Mouse (Mus musculus) frontal cortex, postnatal 10 days (tissue): ENCODE measurements around the gene Vdr.

Source experiments
- DNase-seq, 2 experiments: peaks; one replicate each; pipeline ENCODE4 v3.0.0; 2022; ENCODE audit warnings: low spot score in 2 of 2, mixed read lengths in 1 of 2

The Vdr gene

DNA sequence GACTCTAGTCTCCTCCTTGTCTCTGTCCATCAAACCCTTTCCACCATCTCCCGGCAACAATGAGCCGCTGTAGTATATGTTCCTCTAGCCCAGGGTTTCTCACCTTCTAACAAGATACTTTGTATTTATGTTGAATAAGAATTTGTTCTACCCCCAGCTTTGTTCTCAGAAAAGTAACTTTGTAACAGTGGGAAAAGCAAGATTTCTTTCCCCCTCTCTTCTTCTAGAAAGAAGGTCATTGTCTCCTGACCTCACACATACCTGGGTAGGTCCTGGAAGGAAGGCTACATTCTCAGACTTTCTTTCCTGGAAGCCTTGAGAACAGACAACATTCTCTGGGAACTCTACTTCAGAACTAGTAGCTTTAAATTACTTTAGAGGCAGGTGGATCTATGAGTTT, at the start of gene Vdr:
Vdr (minus strand) TSS at position 101 of the 400 bp plus-strand sequence.
- no peak for DNase-seq

DNA sequence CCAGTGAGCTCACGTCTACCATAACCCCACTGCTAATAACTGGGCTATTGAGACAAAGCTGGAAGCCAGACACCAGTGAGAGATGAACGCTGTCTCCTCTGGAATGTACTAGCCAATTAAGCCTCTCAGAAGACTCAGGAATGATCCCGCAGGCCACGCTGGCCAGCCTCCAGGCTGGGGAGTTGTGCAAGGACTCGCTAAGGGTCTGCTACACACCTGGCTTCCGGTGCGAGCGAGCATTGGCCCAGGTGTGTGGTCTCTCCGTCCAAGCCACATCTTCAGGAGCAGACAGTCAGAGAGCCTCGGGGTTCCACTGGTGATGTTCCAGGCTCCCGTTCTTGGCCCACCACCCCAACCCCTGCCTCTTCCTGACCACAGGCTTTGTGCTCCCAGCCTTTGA, 46.0 kb upstream of the Vdr start:
- no peak for DNase-seq

DNA sequence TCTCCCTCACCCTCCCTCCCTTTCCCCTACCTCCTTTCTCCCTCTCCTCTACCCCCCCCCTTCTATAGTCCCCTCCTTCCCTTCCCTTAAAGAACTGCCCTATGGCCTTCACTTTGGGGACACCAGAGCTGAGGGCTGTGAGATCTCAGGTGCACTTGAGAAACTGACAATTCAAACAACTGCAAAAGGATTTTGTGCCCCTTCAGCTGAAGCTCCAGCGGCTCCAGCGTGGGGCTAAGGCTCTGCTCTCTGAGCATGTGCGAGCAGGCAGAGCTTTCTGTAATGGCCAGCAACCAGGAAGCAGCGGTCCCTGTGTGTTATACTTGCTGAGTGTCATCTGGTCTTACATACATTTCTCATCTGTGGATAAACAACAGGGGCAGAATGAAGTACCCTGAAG, 45.3 kb upstream of the Vdr start:
- no peak for DNase-seq

DNA sequence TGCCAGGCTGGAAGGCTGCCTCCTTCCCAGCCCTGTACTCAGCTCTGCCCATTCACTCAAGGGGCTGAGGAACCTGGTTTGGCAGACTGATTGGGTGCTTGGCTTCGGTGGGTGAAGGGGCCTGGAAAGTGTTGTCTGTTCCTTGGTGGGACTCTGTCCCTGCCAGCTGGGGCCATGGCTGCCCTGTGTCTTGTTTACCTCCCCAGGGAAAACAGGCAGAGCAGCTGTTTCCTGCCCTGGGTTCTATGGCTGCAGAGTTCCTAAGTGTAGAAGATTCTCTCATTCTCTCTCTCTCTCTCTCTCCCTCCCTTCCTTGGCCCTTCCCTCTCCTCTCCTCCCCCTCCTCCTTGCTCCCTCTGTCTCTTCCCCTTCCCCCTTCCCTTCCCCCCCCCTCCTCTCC, 44.9 kb upstream of the Vdr start:
- DNase-seq = no peak

DNA sequence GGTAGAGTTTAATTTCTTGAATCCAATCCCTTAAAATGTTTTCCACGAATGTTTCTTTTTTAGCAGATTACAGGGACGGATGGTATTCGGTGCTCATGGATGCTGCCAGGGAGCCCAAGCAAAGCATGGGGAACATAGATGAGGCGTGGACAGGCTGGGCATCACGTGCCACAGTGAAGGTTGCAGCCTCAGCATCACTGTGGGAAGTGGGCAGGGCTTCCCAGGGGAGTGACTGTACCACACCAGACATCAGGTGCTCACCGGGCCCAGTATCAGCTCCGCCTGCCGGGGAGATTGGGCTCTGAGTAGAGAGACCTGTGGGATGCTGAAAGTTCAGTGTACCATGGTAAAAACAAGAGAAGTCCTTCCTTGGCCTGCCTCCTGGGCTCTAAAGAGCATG, 44.2 kb upstream of the Vdr start:
- no peak for DNase-seq

DNA sequence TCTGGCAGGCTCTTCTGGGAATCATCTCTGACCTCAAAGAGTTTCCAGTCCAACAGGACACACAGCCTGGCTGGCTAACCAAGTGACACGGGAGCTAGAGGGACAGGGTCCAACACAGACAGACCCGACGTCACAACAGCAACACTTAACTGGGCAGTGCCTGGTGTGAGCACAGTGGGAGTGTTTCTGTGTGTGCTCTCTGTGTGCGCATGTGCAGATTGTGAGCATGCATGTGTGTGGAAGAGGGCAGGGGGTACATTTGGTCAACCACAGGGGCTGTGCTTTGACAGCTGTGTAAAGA, 42.4 kb upstream of the Vdr start:
- DNase-seq = no peak

DNA sequence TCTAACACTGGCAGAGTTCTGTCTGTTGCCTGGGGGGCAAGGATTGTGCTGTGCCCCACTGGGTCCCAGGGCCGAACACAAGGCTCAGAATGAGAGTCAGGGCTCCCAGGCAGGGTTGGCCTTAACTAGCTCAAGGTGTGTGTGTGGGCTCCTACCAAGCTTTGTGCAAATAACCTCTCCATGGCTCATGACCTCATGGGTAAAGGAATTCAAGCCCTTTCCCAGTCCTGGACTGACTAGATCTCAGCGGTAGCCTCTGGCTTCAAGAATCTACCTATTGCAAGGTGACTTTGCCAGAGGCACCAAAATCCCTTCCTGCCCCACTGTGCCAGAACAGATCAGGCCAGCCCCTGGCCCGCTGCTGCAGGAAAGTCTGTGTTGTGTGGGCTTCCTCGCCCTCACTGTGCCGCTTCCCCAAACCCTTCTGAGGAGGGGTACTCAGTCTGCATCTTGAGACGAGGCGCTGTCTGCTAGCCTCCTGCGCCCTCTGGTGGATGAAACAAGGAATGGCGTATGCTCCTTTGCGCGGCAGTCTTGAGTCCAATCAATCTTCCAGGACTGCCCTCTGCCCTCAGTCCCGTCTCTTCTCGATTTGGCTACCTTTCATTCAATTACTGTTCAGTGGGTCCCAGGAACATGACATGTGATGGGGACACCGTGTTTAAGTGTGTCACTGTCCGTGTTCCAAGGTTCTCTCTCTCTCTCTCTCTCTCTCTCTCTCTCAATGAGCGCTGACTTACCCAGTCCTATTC, 41.9 kb upstream of the Vdr start:
- DNase-seq = peak in 1 of 2 experiments; percentile 63

DNA sequence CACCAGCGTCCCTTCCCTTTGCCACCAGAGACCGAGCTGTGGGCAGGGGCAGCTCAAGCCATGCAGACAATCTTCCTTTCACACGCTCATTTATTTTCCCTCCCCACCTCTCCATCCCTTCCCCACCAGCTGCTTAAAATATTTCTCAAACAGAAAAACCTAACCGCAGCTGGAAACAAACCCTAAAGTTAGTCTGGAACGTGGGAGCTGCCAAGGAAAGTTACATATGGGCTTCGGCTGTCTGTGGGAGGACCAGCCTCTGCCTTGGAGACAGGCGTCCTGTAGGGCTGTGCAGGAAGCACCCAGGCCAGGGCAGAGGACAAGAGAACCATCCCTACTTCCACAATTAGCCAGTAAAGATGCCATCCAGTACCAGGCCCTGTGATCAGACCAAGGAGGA, 39.8 kb upstream of the Vdr start:
- no peak for DNase-seq

DNA sequence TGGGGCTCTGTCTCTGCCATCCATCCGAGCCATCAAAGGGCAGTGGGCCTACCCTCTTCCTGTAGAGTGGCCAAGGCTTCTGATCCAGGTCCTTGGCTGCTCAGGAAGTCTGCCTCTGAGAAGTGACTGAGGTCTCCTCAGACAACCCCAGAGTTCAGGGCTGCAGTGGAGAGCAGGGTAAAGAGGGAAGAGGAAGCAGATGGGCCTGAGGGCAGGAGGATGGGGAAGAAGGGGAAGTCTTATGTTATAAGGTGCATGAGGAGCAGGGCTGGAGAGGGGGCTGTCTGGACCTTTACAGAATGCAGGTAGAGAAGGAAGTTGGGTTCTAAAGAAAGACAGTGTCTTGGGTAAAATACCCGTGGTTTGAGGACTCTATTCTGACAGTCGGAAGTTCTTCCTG, 39.3 kb upstream of the Vdr start:
- no peak for DNase-seq

DNA sequence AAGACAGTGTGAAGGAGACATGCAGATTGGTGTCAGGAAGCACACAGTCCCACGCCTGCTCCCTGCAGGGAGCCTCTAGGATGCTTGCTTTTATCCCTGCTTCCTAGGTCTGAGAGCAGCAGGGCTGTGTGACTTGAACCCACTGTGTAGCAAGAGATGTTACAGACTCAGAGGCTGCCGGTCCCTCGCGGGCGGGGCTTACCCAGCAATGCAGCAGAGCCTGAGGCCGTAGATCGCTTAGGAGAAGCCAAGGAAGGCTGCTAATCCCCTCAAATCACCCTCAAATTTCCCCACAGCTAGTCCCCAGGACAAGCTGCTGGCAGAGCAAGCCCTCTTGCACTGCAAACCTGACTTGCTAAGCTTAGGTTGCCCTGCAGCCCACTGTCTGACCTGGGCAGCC, 38.3 kb upstream of the Vdr start:
- DNase-seq = no peak

DNA sequence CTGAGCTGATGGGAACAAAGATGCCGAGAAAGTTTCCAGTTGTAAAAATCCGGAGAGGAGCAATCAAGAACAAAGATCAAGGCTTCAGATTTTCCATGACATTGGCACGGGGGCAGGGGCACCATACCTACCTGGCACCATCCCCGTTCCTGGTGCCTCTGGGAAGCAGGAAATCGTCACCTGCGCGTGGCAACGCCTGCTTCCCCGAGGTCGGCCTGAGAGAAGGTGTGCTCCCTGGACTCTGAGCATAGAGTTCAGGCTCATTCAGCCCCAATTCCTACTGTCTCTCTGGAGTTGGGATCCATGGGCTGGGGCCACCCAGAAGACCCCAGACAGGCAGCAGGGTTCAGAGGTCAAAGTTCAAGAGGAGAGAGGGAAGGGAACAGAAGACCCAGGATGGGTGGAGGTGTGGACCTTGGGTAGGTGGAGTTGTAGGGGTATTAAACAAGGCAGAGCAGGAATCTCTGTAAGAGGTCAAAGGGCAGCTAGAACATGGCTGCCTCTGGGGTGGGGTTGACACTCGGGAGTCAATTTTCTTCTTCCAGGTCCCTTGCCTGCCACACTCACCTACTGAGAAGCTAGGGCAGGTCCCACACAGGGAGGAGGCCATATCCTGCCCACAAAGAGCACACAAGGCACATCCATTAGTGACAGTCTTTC, 35.4 kb upstream of the Vdr start:
- DNase-seq = no peak

DNA sequence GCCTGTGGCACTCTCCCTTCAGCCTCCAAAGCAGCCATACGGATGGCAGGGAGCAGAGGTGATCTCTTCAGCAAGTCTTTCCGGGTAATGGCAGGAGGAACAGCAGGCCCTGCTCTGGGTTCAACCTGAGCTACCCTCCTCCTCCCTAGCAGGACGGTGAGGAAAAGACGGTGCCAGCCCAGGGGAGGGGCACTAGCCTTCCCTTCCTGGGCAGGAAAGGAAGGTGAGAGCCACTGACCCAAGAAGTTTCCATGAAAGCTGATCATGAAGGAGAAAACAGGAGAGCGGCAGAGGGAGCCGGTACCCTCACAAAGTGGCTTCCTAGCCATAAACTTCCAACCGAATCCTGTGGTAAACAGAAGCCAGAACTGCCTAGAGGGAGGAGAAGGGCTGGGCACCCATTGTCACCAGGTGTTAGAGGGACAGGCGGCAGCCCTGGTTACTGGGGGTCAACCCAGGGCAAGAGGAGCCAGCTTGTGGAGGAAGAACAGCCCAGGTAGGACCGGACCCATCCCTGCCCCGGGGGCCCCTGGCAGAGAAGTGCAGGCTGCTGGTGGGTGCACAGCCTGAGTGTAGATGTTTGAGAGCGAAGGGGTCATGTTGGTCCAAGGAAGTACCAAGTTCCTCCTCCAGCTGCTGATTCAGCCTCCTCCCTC, 34.6 kb upstream of the Vdr start:
- no peak for DNase-seq

DNA sequence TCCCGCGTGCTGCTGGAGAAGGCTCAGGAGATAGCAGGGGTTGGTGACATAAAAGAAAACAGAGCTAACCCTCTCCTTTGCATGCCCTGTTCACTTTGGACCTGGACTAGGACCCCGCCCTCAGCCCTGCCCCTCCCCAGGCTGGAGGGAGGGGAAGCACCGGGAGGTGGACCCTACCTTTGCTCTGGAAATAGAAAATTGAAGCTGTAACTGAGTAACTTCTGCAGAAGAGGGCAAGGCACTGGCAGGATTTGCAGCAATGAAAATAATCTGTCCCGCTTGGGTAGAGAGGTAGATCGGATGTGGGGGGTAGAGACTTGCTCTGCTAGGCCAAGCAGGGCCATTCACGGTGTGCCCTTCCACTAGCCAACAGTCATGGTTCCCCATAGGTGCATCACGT, 32.9 kb upstream of the Vdr start:
- no peak for DNase-seq

DNA sequence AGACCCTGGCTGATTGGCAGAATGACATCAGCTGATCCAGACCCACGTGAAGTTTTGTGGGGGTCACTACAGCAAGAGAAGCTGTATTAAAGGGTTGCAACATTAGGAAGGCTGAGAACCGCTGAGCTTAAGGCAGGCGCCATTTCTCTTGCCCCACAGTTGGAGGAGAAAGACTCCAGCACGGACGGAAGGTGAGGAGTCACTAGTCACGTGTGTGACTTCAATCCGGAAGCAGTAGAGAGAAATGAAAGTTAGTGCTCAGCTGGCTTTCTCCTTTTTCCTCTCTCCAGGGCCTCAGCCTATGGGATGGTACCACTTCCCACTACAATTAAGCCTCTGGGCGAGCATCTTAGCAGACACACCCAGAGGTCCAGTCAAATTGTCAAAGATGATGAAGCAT, 32.1 kb upstream of the Vdr start:
- DNase-seq = no peak

DNA sequence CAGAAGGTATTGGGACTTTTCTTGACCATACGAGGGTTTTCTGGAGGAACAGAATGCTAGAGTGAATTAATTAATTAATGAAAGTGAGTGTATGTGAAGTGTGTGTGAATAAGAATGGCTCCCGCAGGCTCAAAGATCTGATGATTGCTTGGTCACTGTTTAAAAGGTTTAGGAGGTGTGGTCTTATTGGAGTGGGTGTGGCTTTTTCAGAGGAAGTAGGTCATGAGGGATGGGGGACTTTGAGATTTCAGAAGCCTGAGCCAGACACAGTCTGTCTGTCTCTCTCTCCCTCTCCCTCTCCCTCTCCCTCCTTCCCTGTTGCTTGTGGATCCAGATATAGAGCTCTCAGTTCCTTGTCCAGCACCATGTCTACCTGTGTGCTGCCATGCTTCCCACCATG, 30.9 kb upstream of the Vdr start:
- DNase-seq = no peak

DNA sequence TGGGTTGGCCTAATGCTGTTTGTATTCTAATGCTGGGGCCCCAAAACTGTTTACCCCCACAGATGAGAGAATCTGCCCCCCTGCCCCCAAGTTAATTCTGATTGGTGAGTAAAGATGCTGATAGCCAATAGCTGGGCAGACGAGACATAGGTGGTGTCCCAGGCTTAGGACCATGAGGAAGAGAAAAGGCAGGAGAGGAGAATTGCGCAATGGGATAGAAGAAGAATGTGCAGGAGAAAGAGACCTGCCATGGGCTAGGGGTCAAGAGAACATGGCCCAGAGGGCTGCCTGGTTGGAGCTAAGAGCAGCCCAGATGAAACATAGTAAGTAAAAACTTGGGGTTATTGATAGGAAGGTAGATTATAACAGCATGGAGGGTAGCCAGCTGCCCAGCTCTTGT, 29.7 kb upstream of the Vdr start:
- DNase-seq = no peak

DNA sequence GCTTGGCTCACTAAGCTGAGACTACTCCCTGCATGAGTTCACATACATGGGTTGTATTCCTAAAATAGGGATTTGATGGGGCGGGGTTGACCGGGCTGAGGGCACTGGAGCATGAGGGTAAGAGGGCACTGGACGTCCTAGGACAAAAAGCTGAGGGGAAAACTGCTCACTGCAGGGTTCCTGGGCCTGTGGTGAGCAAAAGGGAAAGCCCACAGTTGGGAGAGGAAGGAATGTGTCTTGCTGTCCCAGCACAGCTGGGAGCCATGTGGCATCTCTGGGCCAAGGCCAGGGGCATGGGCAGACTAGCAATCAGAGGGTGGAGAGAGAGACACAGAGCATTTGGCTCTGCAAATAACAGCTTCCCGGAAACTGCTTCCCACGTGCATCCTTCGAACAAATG, 28.1 kb upstream of the Vdr start:
- no peak for DNase-seq

DNA sequence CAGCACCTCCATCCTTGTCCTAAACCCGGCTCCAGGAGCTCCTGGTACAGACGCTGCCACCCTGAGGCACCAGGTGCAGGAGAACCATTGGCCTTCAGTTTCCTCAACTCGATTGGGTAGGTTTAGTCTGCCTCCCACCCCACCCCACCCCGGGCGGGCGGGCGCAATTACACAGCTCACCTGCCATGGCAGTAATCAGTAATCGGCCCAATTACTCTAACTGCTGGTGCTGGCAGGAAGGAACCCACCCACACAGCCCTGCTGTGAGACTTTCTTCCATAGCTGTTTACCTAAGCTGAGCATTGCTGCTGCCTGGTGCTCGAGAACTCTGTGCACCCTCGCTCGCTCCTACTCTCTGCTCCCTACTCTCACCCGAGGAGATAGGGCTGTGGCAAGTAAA, 22.0 kb upstream of the Vdr start:
- no peak for DNase-seq

DNA sequence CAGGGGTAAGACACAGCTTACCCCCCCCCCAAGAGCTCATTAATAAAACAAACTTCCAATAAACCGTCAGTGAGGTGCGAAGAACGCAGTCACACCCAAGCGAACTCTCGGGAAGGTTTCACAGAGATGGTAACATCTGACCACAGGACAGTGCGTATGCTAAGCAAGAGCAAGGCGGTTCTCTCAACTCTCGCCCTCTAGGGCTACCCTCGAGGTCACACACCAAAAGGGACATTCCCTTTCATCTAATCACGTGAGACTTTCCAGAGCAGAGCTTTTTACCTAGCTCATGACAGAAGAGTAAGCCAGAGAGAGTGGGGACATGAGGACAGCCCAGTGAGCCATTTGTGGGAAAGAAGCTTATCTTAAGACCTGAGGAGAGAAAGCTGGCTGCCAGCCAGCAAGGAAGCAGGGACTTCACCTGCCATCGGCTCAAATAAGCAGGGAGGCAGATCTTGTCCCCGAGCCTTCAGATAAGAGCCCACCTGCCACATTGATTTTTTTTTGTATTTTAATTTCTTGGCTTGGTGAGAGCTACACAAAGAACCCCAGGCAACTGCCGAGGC, 18.9 kb upstream of the Vdr start:
- DNase-seq = no peak

DNA sequence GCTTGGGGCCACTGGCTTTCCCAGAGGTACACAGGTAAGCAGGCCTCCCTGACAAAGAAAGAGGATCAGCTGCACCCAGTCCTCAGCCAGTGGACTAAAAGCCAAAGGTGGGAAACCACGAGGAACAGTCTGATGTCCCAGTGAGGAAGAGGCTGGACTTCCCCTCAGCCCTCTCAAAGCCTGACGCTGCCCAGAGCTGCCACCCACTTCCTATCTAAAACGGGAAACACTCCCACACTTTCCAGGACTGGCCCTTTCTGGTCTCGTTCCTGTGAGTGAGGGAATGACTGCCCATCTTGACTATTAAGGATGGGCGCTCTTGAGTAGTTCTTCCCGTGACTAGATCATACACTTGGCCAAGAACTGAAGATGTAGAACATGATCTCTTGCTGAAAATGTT, 17.4 kb upstream of the Vdr start:
- DNase-seq = no peak

DNA sequence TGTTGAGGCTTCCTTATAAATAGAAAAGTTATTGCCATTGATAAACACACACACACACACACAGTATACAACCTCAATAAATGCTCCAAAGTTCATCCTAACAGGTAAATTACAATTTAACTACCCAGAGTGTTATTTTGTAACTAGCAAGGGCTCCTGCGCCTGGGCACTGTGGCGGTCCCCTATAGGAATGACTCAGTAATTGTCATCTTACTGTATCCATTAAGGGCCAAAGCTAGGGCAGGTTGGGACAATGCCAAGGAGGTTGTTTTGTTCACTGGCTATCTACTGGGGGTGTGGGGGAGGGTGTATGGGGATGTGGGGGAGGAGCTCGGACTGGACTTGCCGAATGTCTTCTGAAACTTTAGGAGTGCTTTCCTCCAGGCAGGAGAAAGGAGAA, 16.6 kb upstream of the Vdr start:
- DNase-seq = no peak

DNA sequence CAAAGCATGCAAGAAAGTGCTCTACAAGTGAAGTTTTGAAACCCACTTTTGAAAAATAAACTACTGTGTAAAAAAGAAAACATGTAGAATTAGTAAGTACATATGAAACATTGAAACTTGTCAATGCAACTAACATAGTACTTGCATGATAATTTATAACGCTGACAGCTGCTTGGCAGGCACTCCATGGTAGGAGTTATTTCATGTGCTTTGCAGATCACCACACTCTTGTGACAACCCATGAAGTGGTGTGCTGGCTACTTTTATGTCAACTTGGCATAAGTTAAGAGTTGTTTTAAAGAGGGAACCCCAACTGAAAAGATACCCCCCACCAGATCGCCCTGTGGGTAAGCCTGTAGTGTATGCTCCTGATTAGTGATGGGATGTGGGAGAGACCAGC, 12.0 kb upstream of the Vdr start:
- no peak for DNase-seq

DNA sequence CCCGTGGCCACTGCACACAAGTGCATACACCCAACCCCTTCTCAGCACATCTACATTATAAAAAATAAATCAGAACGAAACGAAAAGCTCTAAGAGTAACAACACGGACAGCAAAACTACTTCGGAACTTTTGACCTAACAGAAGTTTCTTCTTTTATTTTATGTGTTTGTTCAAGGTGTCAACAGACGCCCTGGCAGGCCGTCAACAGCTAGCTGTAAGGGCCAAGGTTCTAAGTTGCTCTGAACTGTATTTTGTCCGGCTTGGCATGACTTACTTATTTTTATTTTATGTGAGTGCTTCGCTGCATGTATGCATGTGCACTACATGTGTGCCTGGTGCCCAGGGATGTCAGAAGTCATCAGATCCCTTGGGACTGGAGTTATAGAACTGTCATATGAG, 11.4 kb upstream of the Vdr start:
- no peak for DNase-seq
